Mouse (Mus musculus): ENCODE results near the gene Atxn3. TPM values are rescaled to one million over a fixed set of nuclear protein-coding genes. Genes with fewer than 3 reads are reported as not detected.
"Not testable (repeated sequence)": the region's sequence is repeated elsewhere in the genome, so short reads cannot be mapped to it uniquely, and the experiment has no call there.

Atxn3 gene
- total RNA-seq, 2 experiments from 2014 or later, result 9.1 to 10.7 TPM

GRCm38 (mm10) chr12:101971311-101971710, 13.3 kb upstream of the Atxn3 start:
- no peak for DNase-seq
- intact Hi-C loops (cut with DNase I), result no loop called here

GRCm38 (mm10) chr12:101958960-101959780, 1.1 kb upstream of the Atxn3 start:
- DNase-seq, result not testable (repeated sequence)
- intact Hi-C loops (cut with DNase I), result loop anchor here (1.0 to 2.0 kb wide), 3 partner anchors 16 to 837 kb away; partner anchors contain the start of genes Cpsf2 and Trip11

GRCm38 (mm10) chr12:101958556-101958955, 510 bp upstream of the Atxn3 start:
- no peak for DNase-seq
- intact Hi-C loops (cut with DNase I), result loop anchor here (1.0 to 2.0 kb wide), 3 partner anchors 16 to 836 kb away; partner anchors contain the start of genes Cpsf2 and Trip11

DNA sequence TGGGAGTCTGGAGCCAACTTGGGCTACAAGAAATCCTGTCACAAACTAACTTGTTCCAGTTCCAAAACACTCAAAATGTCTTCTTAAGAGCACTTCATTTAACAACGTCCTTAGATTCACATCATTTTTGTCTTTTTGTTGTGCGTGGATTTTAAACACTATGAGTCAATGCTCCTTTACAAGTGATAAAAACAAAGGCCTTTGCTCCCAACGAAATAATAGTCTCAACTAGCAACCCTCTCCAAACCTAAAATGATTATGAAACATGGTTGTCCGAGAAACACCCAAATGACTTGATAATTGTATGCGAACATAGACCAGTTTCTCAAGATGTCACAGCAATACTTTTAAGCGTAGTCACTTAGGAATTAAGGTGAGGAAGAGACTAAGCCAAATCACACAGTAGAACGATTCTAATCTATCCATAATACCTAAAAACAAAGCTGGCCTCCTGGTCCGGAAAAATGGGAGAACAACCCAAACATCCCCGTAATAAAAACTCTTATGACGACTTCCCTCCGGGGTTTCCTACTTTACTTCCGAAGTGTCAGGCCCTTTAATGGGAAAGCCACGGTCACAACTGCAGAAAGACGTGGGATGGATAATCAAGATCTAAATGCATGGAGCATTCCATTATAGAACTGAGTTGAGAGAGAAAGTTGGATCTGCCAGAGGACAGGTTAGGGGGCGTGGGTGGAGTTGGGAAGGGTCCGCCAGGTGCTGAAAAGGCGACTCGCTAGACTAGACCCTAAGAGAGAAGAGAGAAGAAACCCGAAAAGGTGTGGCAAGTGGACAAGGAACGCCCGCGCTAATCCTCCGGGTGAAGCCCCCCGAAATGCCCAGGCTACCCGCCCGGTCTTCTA, 736 bp downstream of the Atxn3 start:
- no peak for DNase-seq
- intact Hi-C loops (cut with DNase I), result no loop called here

GRCm38 (mm10) chr12:101955821-101956220, 2.2 kb downstream of the Atxn3 start:
- DNase-seq; intact Hi-C loops (cut with DNase I): not testable (repeated sequence)

DNA sequence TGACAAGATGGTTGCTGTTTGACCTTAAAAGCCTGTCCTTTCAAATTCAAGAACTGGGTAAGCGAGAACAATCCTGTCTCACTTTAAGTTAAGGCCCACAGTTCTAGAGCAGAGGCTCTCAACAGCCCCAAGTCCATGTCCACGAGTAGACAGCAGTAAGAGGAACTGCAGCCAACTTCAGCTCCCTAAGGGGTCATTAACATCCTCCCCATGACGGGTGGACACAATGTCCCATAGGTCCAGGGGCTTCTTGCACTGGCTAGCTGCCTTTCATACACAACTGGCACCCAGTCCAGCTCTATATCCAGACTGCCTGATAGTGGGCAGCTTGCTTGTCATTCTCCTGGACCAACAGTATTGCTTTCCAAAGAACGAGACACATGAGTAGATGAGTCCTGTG, 9.2 kb downstream of the Atxn3 start:
- intact Hi-C loops (cut with DNase I), result no loop called here
- DNase-seq, result no peak

DNA sequence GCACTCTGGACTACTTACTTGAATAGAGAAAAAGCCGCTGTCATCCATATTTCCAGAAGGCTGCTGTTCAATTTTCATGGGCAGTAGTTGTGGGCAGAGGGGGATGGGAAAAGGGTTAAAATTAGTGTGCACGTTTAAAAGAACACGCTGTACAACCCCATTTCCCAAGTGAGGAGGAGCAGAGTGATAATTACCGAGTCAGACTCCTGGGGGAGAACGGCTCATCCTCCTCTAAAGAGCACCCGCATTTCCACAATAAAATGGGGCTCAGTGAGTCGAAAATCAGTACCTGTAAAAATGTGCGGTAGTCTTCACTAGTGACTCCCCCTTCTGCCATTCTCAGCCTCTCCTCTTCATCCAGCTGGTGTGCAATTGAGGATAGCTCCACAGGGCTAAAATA, 10.1 kb downstream of the Atxn3 start:
- no peak for DNase-seq
- intact Hi-C loops (cut with DNase I), result no loop called here

DNA sequence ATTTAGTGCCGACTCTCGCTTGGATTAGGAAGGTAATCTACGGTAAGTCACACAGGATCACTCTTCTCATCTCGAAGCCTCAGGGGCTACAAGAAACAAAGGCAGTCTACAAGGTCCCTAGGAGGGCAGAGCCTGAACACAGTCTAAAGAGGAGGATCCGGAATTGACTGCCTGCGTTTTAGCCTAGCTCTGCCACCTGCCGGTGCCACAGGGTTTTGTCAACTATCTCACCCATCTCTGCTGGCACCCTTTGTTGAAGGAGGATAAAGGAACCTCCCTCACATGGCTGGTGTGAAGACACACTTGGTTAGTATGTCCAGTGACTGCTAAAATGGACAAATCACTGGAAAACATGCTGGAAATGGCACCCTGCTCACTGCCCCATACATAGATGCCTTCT, 20.5 kb downstream of the Atxn3 start:
- intact Hi-C loops (cut with DNase I), result no loop called here

GRCm38 (mm10) chr12:101935223-101935622, 22.8 kb downstream of the Atxn3 start:
- intact Hi-C loops (cut with DNase I), result no loop called here
- DNase-seq, result no peak

More for the DNA sequence above, 20.5 kb downstream of the Atxn3 start:
- DNase-seq, result no peak

DNA sequence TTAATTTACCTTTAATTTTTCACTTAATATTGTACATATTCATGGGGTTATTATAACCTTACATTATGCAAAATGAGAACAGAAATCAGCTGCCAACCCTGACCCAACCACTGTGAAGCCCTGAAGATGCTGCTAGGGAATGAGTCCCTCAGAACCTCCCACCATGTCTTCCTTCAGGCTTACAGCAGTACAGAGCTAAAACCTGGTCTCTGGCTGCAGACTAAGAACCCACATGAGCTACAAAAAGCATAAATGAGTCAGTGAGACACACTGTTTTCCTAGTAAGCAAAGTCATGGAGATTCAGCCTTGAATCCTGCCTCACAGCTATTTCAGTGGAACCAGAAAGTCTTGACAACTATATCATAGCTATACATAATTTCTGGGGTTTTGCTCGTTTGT, 29.6 kb downstream of the Atxn3 start:
- no peak for DNase-seq
- intact Hi-C loops (cut with DNase I), result no loop called here

DNA sequence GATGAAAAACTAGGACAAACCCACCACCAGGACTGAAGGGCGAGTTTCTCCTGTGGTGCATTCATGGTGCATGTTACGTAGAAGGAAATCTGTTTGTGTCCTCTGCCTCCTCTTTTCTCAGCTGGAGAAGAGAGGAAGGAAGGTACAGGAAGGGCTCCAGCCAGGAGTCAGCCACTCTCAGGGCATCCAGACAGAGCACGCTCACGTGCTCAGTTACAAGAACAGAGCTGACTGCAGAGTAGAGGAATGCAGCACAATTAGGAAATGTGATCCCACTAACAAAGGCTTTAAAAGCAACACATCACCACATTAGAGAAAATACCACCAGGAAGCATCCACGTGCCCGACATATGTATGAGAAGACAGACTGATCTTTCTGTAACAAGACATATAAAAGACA, 35.7 kb downstream of the Atxn3 start:
- intact Hi-C loops (cut with DNase I), result no loop called here

DNA sequence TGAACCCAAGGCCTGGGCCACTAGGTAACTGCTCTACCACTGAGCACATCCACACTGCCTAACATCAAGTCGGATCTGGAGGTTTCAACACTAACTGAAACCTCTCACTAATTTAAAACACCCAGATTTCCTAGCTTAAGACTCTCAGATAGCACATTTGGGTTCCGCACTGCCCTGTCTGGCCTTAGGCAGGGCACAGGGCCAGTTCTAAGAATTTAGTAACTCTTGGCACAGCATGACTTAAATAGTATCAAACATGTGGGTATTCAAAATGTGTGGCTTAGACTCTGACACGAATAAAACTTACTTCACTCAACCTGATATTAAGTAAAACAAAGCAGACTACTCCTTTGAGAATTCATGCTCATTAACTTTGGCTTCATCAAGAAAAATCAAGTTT, 38.2 kb downstream of the Atxn3 start:
- intact Hi-C loops (cut with DNase I), result no loop called here

More for the DNA sequence above, 35.7 kb downstream of the Atxn3 start:
- DNase-seq, result no peak

GRCm38 (mm10) chr12:101917165-101917564, 40.9 kb downstream of the Atxn3 start:
- no peak for DNase-seq
- intact Hi-C loops (cut with DNase I), result no loop called here

More for the DNA sequence above, 38.2 kb downstream of the Atxn3 start:
- DNase-seq, result no peak

DNA sequence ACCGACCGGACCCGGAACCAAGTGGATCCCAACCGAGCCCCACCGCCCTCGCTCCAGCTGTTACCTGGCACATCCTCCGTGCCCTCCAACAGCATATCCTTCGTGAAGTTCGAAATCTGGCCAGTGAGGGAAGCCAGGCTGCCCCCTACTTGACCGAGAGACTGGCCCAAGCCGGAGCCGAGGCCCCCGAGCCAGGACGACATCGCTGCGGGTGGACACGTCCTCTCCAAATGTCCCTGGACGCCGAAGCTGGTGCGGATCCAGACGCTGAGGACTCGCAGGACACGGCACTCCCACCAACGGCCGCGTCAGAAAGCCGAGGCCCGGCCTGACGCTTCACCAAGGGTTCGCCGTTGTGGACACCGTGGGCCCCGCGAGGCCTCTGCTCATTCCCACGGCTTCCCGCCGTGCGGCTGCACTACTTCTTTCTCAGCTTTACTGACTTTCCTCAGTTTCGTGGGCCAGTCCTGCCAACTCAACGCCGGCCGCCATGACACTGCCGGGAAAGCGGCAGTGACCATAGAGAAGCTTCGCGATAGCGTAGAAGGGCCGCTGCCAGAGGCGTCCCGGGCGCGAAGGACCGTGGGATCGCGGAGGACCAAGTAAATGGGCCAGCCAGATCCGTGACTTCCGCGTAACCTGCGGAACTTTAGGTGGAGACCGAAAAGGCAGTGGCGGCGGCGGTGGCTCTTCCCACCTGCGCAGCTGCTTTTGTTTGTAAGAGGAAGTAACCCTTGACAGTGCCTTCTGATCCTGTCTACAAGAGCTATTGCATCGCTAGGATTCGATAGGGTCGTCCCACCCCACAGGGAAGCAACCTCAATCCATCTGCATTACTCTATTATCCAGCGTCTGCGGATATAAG, 45.2 kb downstream of the Atxn3 start, which contains the start of gene Trip11:
TSS of gene Trip11 (minus strand) at position 642 of the 865 bp plus-strand sequence.
- intact Hi-C loops (cut with DNase I), result loop anchor here (1.0 kb wide), 1 partner anchor 45 kb away; the partner anchor contains the start of gene Atxn3
- peak; percentile 89 to 92 for DNase-seq

DNA sequence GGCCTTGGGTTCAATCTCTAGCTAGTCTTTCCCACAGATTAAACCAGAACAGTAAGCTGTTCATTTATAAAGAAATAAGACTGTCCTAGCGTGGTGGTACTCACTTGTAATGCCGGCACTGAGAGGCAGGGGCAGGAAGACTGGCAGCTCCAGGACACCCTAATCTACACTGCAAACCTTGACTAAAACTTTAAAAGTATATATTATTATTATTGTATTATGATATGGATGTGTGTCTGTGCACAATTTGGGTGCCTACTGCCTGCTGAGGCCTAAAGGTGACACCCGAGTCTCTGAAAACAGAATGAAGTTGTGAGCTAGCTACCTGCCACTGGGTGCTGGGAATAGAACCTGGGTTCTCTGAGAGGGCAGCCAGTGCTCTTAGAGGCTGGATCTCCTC, 46.7 kb downstream of the Atxn3 start:
- no peak for DNase-seq
- intact Hi-C loops (cut with DNase I), result no loop called here

DNA sequence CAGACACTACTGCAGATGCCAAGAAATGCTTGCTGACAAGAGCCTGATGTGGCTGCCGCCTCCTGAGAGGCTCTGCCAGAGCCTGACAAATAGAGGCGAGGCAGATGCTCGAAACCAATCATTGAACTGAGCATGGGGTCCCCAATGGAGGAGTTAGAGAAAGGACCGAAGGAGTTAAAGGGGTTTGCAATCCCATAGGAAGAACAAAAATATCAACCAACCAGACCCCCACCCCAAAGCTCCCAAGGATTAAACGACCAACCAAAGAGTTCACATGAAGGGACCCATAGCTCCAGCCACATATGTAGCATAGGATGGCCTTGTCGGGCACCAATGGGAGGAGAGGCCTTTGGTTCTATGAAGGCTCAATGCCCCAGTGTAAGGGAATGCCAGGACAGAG, 47.7 kb downstream of the Atxn3 start:
- intact Hi-C loops (cut with DNase I), result no loop called here
- DNase-seq, result no peak

DNA sequence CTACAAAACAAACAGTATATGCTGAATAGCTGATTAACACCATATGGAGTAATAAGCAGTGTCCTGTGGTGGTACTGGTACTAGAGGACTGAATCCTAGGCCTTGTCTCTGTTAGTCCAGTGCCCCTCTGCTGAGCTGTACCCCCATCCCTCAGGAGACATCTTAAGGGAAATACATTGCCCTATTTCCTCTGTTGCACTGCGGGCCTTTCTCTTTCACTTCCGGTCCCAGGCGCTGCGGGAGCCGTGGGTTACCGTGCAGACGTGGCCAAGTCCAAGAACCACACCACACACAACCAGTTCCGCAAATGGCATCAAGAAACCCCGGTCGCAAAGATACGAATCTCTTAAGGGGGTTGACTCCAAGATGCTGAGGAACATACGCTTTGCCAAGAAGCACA, 52.2 kb downstream of the Atxn3 start:
- DNase-seq, result no peak
- intact Hi-C loops (cut with DNase I), result no loop called here

GRCm38 (mm10) chr12:101904906-101905305, 53.1 kb downstream of the Atxn3 start:
- no peak for DNase-seq
- intact Hi-C loops (cut with DNase I), result no loop called here

DNA sequence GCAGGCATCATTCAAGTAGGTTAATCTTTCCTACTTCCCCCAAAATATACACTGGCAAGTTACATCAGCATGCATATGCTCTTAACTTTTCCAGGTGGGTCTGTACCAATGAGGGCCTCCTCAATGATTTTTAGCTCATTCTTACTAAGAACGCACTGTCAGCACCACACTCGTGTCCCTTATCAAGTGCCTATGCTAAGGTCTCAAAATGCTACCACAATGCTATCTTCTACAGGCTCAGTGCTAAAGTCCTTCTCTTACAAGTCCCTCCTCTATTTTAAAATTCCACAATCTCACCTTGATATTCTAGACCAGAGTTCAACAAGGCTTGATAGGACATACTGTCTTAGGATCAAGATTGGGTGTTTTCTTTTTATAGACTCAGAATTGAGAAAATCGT, 53.9 kb downstream of the Atxn3 start:
- no peak for DNase-seq
- intact Hi-C loops (cut with DNase I), result no loop called here

DNA sequence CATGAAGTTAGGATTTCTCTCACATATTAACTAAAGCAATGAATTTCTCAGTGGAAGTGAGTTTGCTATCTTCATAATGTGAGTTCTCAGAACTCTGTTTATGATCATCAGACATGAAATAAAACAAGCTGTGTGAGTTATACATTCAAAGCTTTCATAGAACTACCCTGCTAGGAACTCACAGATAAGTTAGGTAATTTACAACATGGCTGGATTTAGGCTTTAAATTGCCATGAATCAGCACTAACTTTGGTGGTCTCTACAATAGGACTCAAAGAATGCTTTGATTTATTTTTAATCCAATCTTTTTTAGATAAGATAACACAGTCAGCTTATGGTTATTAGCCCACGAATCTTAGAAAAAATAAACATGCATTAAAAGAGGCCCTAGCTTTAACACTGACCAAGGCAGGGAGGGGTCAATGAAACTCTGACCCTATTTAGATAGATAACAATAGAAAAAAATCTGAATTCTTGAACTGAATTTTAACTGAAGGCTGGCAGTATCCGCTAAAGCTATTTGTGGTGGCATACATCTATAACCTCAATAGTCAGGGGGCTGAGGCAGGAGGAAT, 58.3 kb downstream of the Atxn3 start:
- intact Hi-C loops (cut with DNase I), result no loop called here
- no peak for DNase-seq

Measured in heart, postnatal 36 days (tissue).